Comparison of ENCODE assay signal across 8 mouse cellular contexts in genomic region chr4:134251241-134252130, GRCm38 (mm10). TPM values are rescaled to one million over a fixed set of nuclear protein-coding genes. Genes with fewer than 3 reads are reported as not detected.
A peak's percentile ranks its signal among the peaks of the same experiment; 100 is the strongest.
DNase-seq lines count a peak whose midpoint lies in the region; ATAC-seq and TF ChIP-seq lines count a peak whose summit lies in the region.

No protein-coding gene starts in this region.

- H3K4me1 ChIP-seq in intestine, postnatal 0 days (replicated peaks; ENCODE audit: control insufficient read depth, insufficient read depth, low read length), result no peaks in the 10 kb centered on the region
- peaks cover 29% of the 10 kb centered on the region for H3K4me1 ChIP-seq in lung, embryonic 16.5 days (replicated peaks; ENCODE audit: control insufficient read depth, insufficient read depth, low read length)

- peaks cover 63% of the 10 kb centered on the region for H3K27me3 ChIP-seq in intestine, postnatal 0 days (replicated peaks; ENCODE audit: control insufficient read depth, insufficient read depth, low read length)
- peaks cover 61% of the 10 kb centered on the region for H3K27me3 ChIP-seq in lung, embryonic 16.5 days (ENCODE audit: control insufficient read depth, insufficient read depth, low read depth, low read length)

- peak overlapping the region; percentile 22; the same call in 1 of the 2 replicates for H3K9ac ChIP-seq in intestine, postnatal 0 days (ENCODE audit: low read depth, low read length)
- H3K9ac ChIP-seq in lung, embryonic 16.5 days (ENCODE audit: low read length), result peak overlapping the region; percentile 57

- TF ChIP-seq CTCF in intestine, postnatal 0 days (IDR thresholded peaks at IDR 0.05; ENCODE audit: low read depth), result no peak

- H3K9me3 ChIP-seq in intestine, postnatal 0 days (ENCODE audit: control insufficient read depth), result no peaks in the 10 kb centered on the region
- no peaks in the 10 kb centered on the region for H3K9me3 ChIP-seq in lung, embryonic 16.5 days (ENCODE audit: control insufficient read depth, low read length)

- no peak; the same call in 1 of the 2 replicates for ATAC-seq in intestine, postnatal 0 days
- 0 out of 2 replicates have a peak, but pooled peaks have one; percentile 6 for ATAC-seq in lung, embryonic 16.5 days (ENCODE audit: low read depth)

- H3K27ac ChIP-seq in intestine, postnatal 0 days (ENCODE audit: low read depth, low read length), result no peak overlapping the region; the same call in 1 of the 2 replicates
- peak overlapping the region; percentile 77 for H3K27ac ChIP-seq in lung, embryonic 16.5 days (ENCODE audit: low read length)

- intact Hi-C loops in gastrocnemius, postnatal 14 days (cut with DNase I; ENCODE audit: low total_unique reads), result loop anchor here (5.0 to 10.0 kb wide), 3 partner anchors 41 to 233 kb away; no protein-coding TSS in a partner anchor
- intact Hi-C loops in gastrocnemius, postnatal 36 days (cut with DNase I), result loop anchor here (2.0 to 5.0 kb wide), 2 partner anchors 39 to 226 kb away; no protein-coding TSS in a partner anchor

- H3K4me3 ChIP-seq in intestine, postnatal 0 days (ENCODE audit: low read depth, low read length), result peak overlapping the region; percentile 50
- peak overlapping the region; percentile 51 for H3K4me3 ChIP-seq in lung, embryonic 16.5 days (ENCODE audit: low read length)

- WGBS in intestine, postnatal 0 days, result under 1% methylated on average over 90 of the region's 91 CpGs
- WGBS in lung, embryonic 16.5 days, result 1% methylated on average over 89 of the region's 91 CpGs

- peak overlapping the region; percentile 85 for H3K4me2 ChIP-seq in intestine, postnatal 0 days (replicated peaks; ENCODE audit: low read depth)
- peak overlapping the region; percentile 86 for H3K4me2 ChIP-seq in lung, embryonic 16.5 days (ENCODE audit: low read depth, low read length)

- no peaks in the 10 kb centered on the region for H3K36me3 ChIP-seq in intestine, postnatal 0 days (ENCODE audit: control insufficient read depth, insufficient read depth)
- no peaks in the 10 kb centered on the region for H3K36me3 ChIP-seq in lung, embryonic 16.5 days (ENCODE audit: control insufficient read depth, insufficient read depth, low read length)

- DNase-seq in gastrocnemius, postnatal 14 days, result peak; percentile 33
- no peak for DNase-seq in gastrocnemius, postnatal 36 days
- peak; percentile 34 to 45 for DNase-seq in adrenal gland, postnatal 36 days
- DNase-seq in frontal cortex, postnatal 36 days (ENCODE audit: low spot score in 2 of 2), result peak; percentile 33 to 48
- DNase-seq in right cerebral cortex, postnatal 14 days, result peak; percentile 71
- DNase-seq in spleen, adult 12 weeks (ENCODE audit: low spot score), result no peak

RNA-seq across cellular contexts. Expression of gene Grrp1, which starts 2.4 kb away (rescaled TPM):
- total RNA-seq in gastrocnemius, postnatal 14 days (2021), result 1 to 10 TPM; 5.9 to 6.0 TPM
- 1 to 10 TPM; 2.4 to 3.6 TPM for total RNA-seq in gastrocnemius, postnatal 36 days (2021)
- total RNA-seq in adrenal gland, postnatal 36 days (2021), result 10 to 100 TPM in 1 of 2 experiments, 1 to 10 TPM in 1; 6.0 to 11.6 TPM
- polyA plus RNA-seq in intestine, postnatal 0 days (2015; fragmentation: Nextera tagmentation; extraction: Ambion mirVana), result 6.8 and 7.6 TPM in 2 replicates
- polyA plus RNA-seq in lung, embryonic 16.5 days (2015; fragmentation: Nextera tagmentation; extraction: Ambion mirVana), result 9.0 and 11.0 TPM in 2 replicates

RNA-seq across cellular contexts. Expression of gene Gm30191, which starts 4.8 kb away (rescaled TPM):
- total RNA-seq in gastrocnemius, postnatal 14 days (2021), result not detected
- not detected for total RNA-seq in gastrocnemius, postnatal 36 days (2021)
- total RNA-seq in adrenal gland, postnatal 36 days (2021), result not detected
- not detected in 2 replicates for polyA plus RNA-seq in intestine, postnatal 0 days (2015; fragmentation: Nextera tagmentation; extraction: Ambion mirVana)
- not detected in 2 replicates for polyA plus RNA-seq in lung, embryonic 16.5 days (2015; fragmentation: Nextera tagmentation; extraction: Ambion mirVana)

RNA-seq across cellular contexts. Expression of gene Zfp593, which starts 6.1 kb away (rescaled TPM):
- 1 to 10 TPM; 4.1 to 4.7 TPM for total RNA-seq in gastrocnemius, postnatal 14 days (2021)
- 1 to 10 TPM; 4.5 to 4.7 TPM for total RNA-seq in gastrocnemius, postnatal 36 days (2021)
- total RNA-seq in adrenal gland, postnatal 36 days (2021), result 10 to 100 TPM in 1 of 2 experiments, 1 to 10 TPM in 1; 9.6 to 12.9 TPM
- 9.4 and 10.5 TPM in 2 replicates for polyA plus RNA-seq in intestine, postnatal 0 days (2015; fragmentation: Nextera tagmentation; extraction: Ambion mirVana)
- 10.9 and 12.6 TPM in 2 replicates for polyA plus RNA-seq in lung, embryonic 16.5 days (2015; fragmentation: Nextera tagmentation; extraction: Ambion mirVana)

RNA-seq across cellular contexts. Expression of gene E130218I03Rik, which starts 8.0 kb away (rescaled TPM):
- not detected for total RNA-seq in gastrocnemius, postnatal 14 days (2021)
- total RNA-seq in gastrocnemius, postnatal 36 days (2021), result not detected
- not detected for total RNA-seq in adrenal gland, postnatal 36 days (2021)
- 0.39 and 0.46 TPM in 2 replicates for polyA plus RNA-seq in intestine, postnatal 0 days (2015; fragmentation: Nextera tagmentation; extraction: Ambion mirVana)
- 0.48 and 0.80 TPM in 2 replicates for polyA plus RNA-seq in lung, embryonic 16.5 days (2015; fragmentation: Nextera tagmentation; extraction: Ambion mirVana)

RNA-seq across cellular contexts. Expression of gene Cnksr1, which starts 13.3 kb away (rescaled TPM):
- total RNA-seq in gastrocnemius, postnatal 14 days (2021), result 1 to 10 TPM; 7.5 to 8.9 TPM
- total RNA-seq in gastrocnemius, postnatal 36 days (2021), result 10 to 100 TPM; 33.7 to 36.3 TPM
- total RNA-seq in adrenal gland, postnatal 36 days (2021), result under 1 TPM; 0.23 to 0.40 TPM
- polyA plus RNA-seq in intestine, postnatal 0 days (2015; fragmentation: Nextera tagmentation; extraction: Ambion mirVana), result 13.8 and 15.5 TPM in 2 replicates
- polyA plus RNA-seq in lung, embryonic 16.5 days (2015; fragmentation: Nextera tagmentation; extraction: Ambion mirVana), result 12.6 and 14.2 TPM in 2 replicates

Comparison
In these comparisons a context has a peak if more than half of its experiments do, and no peak if none do; other contexts are left out.
1. DNase-seq: peak in gastrocnemius, postnatal 14 days (single experiment), adrenal gland, postnatal 36 days (2 of 2), frontal cortex, postnatal 36 days (2 of 2) and right cerebral cortex, postnatal 14 days (single experiment); none in gastrocnemius, postnatal 36 days (0 of 2) and spleen, adult 12 weeks (single experiment).